Comparison of ENCODE assay signal across 8 mouse cellular contexts in genomic region chr7:99267897-99268505, GRCm38 (mm10). TPM values are rescaled to one million over a fixed set of nuclear protein-coding genes. Genes with fewer than 3 reads are reported as not detected.
DNase-seq lines count a peak whose midpoint lies in the region; ATAC-seq lines count a peak whose summit lies in the region.

No protein-coding gene starts in this region.

- H3K4me3 ChIP-seq in embryonic facial prominence, embryonic 10.5 days: peak overlapping the region; percentile 71
- H3K4me3 ChIP-seq in limb, embryonic 12.5 days (replicated peaks): peak overlapping the region; percentile 57
- H3K4me3 ChIP-seq in midbrain, embryonic 16.5 days (ENCODE audit: low read depth, low read length): peak overlapping the region; percentile 92

- peak overlapping the region; percentile 95 for H3K4me2 ChIP-seq in limb, embryonic 12.5 days
- H3K4me2 ChIP-seq in midbrain, embryonic 16.5 days (ENCODE audit: low read length): peak overlapping the region; percentile 71

- no peaks in the 10 kb centered on the region for H3K36me3 ChIP-seq in embryonic facial prominence, embryonic 10.5 days (replicated peaks)
- H3K36me3 ChIP-seq in limb, embryonic 12.5 days: no peaks in the 10 kb centered on the region
- H3K36me3 ChIP-seq in midbrain, embryonic 16.5 days (ENCODE audit: control insufficient read depth, insufficient read depth, low read length): no peaks in the 10 kb centered on the region

- peak overlapping the region; percentile 57; the same call in 1 of the 2 replicates for H3K9ac ChIP-seq in limb, embryonic 12.5 days (replicated peaks)
- peak overlapping the region; percentile 88 for H3K9ac ChIP-seq in midbrain, embryonic 16.5 days (ENCODE audit: low read depth, low read length)

- peak; percentile 22 to 50 for DNase-seq in urinary bladder, adult 18-20 months (ENCODE audit: low spot score in 2 of 2)
- no peak for DNase-seq in urinary bladder, postnatal 10 days (ENCODE audit: low spot score)
- peak; percentile 88 for DNase-seq in embryonic facial prominence, embryonic 10.5 days (ENCODE audit: low spot score)
- DNase-seq in heart, adult 18-20 months: peak; percentile 68 to 73
- peak; percentile 34 for DNase-seq in kidney, adult 18-20 months
- DNase-seq in thymus, postnatal 14 days: peak; percentile 18

- H3K9me3 ChIP-seq in embryonic facial prominence, embryonic 10.5 days: no peaks in the 10 kb centered on the region
- no peaks in the 10 kb centered on the region for H3K9me3 ChIP-seq in limb, embryonic 12.5 days
- H3K9me3 ChIP-seq in midbrain, embryonic 16.5 days (replicated peaks; ENCODE audit: control insufficient read depth, low read length, poor library complexity, severe bottlenecking): no peaks in the 10 kb centered on the region

- under 1% methylated on average over 59 of the region's 59 CpGs for WGBS in embryonic facial prominence, embryonic 10.5 days
- under 1% methylated on average over 59 of the region's 59 CpGs for WGBS in limb, embryonic 12.5 days
- under 1% methylated on average over 59 of the region's 59 CpGs for WGBS in midbrain, embryonic 16.5 days

- peaks cover 39% of the 10 kb centered on the region for H3K4me1 ChIP-seq in embryonic facial prominence, embryonic 10.5 days
- peaks cover 26% of the 10 kb centered on the region for H3K4me1 ChIP-seq in limb, embryonic 12.5 days (replicated peaks)
- peaks cover 28% of the 10 kb centered on the region for H3K4me1 ChIP-seq in midbrain, embryonic 16.5 days (ENCODE audit: control insufficient read depth, insufficient read depth, low read length)

- H3K27me3 ChIP-seq in embryonic facial prominence, embryonic 10.5 days (replicated peaks; ENCODE audit: low read depth, poor library complexity, severe bottlenecking): peaks cover 84% of the 10 kb centered on the region
- peaks cover 61% of the 10 kb centered on the region for H3K27me3 ChIP-seq in limb, embryonic 12.5 days
- H3K27me3 ChIP-seq in midbrain, embryonic 16.5 days (ENCODE audit: control insufficient read depth, insufficient read depth, low read depth, low read length): no peaks in the 10 kb centered on the region; the same call in 1 of the 2 replicates

- peak; percentile 77; the same call in 1 of the 2 replicates for ATAC-seq in limb, embryonic 12.5 days (ENCODE audit: insufficient number of reproducible peaks, insufficient read depth, low FRiP score, low TSS enrichment, low read depth)
- ATAC-seq in midbrain, embryonic 16.5 days: peak; percentile 90

- peak overlapping the region; percentile 70 for H3K27ac ChIP-seq in embryonic facial prominence, embryonic 10.5 days (replicated peaks)
- no peak overlapping the region for H3K27ac ChIP-seq in limb, embryonic 12.5 days
- H3K27ac ChIP-seq in midbrain, embryonic 16.5 days (ENCODE audit: low read length): peak overlapping the region; percentile 98

RNA-seq across cellular contexts. Expression of gene Map6, which starts 0.8 kb away (rescaled TPM):
- polyA plus RNA-seq in embryonic facial prominence, embryonic 10.5 days (2016; fragmentation: Nextera tagmentation; extraction: Ambion mirVana): 10.2 and 13.4 TPM in 2 replicates
- 1 to 10 TPM; 3.7 to 5.1 TPM for total RNA-seq in heart, adult 18-20 months (2021)
- 4.4 and 4.8 TPM in 2 replicates for polyA plus RNA-seq in limb, embryonic 12.5 days (2016; fragmentation: Nextera tagmentation; extraction: Ambion mirVana)
- polyA plus RNA-seq in midbrain, embryonic 16.5 days (2015; fragmentation: Nextera tagmentation; extraction: Ambion mirVana): 140 and 155 TPM in 2 replicates

RNA-seq across cellular contexts. Expression of gene Mogat2, which starts 29.6 kb away (rescaled TPM):
- 38.5 and 46.1 TPM in 2 replicates for polyA plus RNA-seq in embryonic facial prominence, embryonic 10.5 days (2016; fragmentation: Nextera tagmentation; extraction: Ambion mirVana)
- total RNA-seq in heart, adult 18-20 months (2021): not detected
- 13.5 and 14.0 TPM in 2 replicates for polyA plus RNA-seq in limb, embryonic 12.5 days (2016; fragmentation: Nextera tagmentation; extraction: Ambion mirVana)
- polyA plus RNA-seq in midbrain, embryonic 16.5 days (2015; fragmentation: Nextera tagmentation; extraction: Ambion mirVana): 1.1 and 1.2 TPM in 2 replicates
